Mouse (Mus musculus): ENCODE data around the gene Gclc. TPM values are rescaled to one million over a fixed set of nuclear protein-coding genes. Genes with fewer than 3 reads are reported as not detected.
A peak's percentile ranks its signal among the peaks of the same experiment; 100 is the strongest.

Gclc gene
- polyA plus RNA-seq (2015; fragmentation: Nextera tagmentation; extraction: Ambion mirVana) = 18.1 and 20.2 TPM in 2 replicates

DNA sequence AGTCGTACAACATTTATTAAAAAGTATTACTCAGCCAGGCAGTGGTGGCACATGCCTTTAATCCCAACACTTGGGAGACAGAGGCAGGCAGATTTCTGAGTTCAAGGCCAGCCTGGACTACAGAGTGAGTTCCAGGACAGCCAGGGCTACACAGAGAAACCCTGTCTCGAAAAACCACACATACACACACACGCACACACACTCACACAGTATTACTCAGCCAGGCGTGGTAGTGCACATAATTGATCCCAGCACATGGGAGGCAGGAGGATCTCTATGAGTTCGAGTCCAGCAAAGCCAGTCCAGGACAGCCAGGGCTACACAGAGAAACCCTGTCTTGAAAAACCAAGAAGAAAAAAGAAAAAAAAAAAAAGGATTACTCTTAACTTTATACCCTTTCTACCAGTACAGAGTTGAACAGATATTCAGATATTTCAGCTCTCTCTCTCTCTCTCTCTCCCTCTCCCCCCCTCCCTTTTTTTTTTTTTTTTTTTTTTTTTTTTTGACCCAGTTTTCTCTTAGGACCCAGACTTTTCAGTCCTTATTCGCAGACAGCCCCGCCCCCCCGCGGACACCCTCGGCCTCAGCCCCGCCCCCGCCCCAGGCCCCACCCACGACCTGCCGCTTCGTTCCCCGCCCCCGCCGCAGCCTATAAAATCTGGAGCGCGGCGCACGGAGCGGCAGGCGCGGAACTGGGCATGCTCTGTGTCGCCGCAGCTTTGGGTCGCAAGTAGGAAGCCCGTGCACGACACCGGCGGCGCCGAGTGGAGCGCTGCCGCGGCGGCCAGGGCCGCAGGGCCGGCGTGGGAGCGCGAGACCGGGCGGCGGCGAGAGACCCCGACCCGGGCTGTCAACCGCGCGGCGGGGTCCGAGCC is at the start of gene Gclc:
Gene Gclc, plus strand, starts transcription at position 683 of the 875 bp plus-strand sequence.
- no peaks in the 10 kb centered on the region for H3K36me3 ChIP-seq (ENCODE audit: control insufficient read depth, insufficient read depth, low read length)
- DNase-seq (ENCODE audit: low spot score) (peak; percentile 95), ATAC-seq (ENCODE audit: low FRiP score, low TSS enrichment) (peak; percentile 82)
- no peaks in the 10 kb centered on the region for H3K9me3 ChIP-seq (ENCODE audit: control insufficient read depth, low read length)
- no peak for TF ChIP-seq EP300 (optimal IDR thresholded peaks at IDR 0.05)
- TF ChIP-seq CTCF (IDR thresholded peaks at IDR 0.05; ENCODE audit: low read depth) = no peak
- H3K9ac ChIP-seq (ENCODE audit: low read length) = peak within 1 kb of the TSS; percentile 79
- H3K27me3 ChIP-seq (ENCODE audit: control insufficient read depth, insufficient read depth, low read length) = no peaks in the 10 kb centered on the region
- peak within 1 kb of the TSS; percentile 87 for H3K4me2 ChIP-seq (replicated peaks; ENCODE audit: low read depth)
- peak within 1 kb of the TSS; percentile 95 for H3K27ac ChIP-seq (replicated peaks)
- peak within 1 kb of the TSS; percentile 78 for H3K4me3 ChIP-seq (ENCODE audit: low read depth, low read length)
- WGBS = 8% methylated on average over 47 of the region's 54 CpGs
- H3K4me1 ChIP-seq (replicated peaks; ENCODE audit: control insufficient read depth, insufficient read depth) = peaks cover 2% of the 10 kb centered on the region; the same call in 1 of the 2 replicates

DNA sequence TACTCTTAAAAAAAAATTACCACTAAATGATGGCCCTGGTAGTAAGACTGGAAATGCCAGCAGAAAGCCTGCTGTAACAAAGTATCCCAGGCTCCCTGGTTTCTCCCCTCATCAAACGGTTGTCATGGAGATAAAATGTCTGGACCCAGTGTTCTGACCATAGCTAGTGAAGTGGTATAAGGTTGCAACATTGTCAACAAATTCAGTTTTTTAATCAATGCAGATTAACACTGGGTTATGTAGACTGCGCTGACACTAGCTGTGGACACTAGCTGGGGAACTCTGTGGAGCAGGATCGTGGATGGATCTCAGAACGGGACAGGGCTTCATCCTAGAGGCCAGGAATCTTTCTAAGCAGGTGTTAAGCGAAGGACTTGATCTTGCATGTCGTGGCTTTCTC is 47.8 kb upstream of the Gclc start:
- WGBS = 86% methylated on average over 6 of the region's 6 CpGs
- TF ChIP-seq EP300 (optimal IDR thresholded peaks at IDR 0.05) (no peak), CTCF (IDR thresholded peaks at IDR 0.05; ENCODE audit: low read depth) (no peak)
- Histone ChIP-seq H3K4me1 (replicated peaks; ENCODE audit: control insufficient read depth, insufficient read depth) (no peaks in the 10 kb centered on the region), H3K36me3 (ENCODE audit: control insufficient read depth, insufficient read depth, low read length) (no peaks in the 10 kb centered on the region), H3K4me3 (ENCODE audit: low read depth, low read length) (no peak overlapping the region), H3K27me3 (ENCODE audit: control insufficient read depth, insufficient read depth, low read length) (no peaks in the 10 kb centered on the region), H3K27ac (replicated peaks) (no peak overlapping the region), H3K4me2 (replicated peaks; ENCODE audit: low read depth) (no peak overlapping the region), H3K9ac (ENCODE audit: low read length) (no peak overlapping the region), H3K9me3 (ENCODE audit: control insufficient read depth, low read length) (no peaks in the 10 kb centered on the region)
- no peak for DNase-seq (ENCODE audit: low spot score)
- ATAC-seq (ENCODE audit: low FRiP score, low TSS enrichment) = no peak

DNA sequence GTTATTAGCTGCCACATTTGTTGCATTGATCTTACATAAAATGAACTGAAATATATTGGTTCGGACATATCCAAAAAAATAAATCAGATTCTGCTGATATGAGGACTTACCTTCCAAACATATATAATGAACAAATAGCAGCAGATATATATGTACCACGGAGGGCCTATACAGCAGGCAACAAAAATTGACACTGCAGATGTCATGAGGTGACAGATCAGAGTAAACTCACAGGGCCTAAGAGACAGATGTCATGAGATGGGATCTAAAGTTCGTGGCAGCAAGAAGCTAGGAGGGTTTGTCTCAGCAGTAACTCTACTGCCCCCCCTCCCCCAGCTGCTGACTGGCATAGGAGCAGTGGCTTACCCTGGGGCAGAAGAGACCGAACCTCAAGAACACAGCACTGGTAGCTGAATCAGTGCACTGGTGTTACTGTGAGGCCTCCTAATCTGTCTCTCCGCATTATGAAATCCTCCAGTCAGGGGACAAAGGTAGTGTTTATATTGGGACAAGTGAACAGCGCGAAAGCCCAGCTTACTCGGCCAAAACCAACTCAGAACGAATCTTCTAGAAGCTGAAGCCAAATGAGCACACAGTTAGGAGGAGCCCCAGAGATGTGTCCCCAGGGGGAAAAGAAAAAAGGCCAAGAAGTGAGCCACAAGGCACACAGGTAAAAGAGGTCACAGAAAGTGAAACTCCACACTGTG is 46.7 kb upstream of the Gclc start:
- no peak overlapping the region; the same call in 1 of the 2 replicates for H3K4me2 ChIP-seq (replicated peaks; ENCODE audit: low read depth)
- H3K27ac ChIP-seq (replicated peaks) = peak overlapping the region; percentile 14; the same call in 1 of the 2 replicates
- no peak overlapping the region for H3K9ac ChIP-seq (ENCODE audit: low read length)
- no peaks in the 10 kb centered on the region for H3K9me3 ChIP-seq (ENCODE audit: control insufficient read depth, low read length)
- DNase-seq (ENCODE audit: low spot score) (peak; percentile 57), ATAC-seq (ENCODE audit: low FRiP score, low TSS enrichment) (peak; percentile 80)
- no peaks in the 10 kb centered on the region for H3K4me1 ChIP-seq (replicated peaks; ENCODE audit: control insufficient read depth, insufficient read depth)
- H3K27me3 ChIP-seq (ENCODE audit: control insufficient read depth, insufficient read depth, low read length) = no peaks in the 10 kb centered on the region
- 50% methylated on average over 9 of the region's 9 CpGs for WGBS
- TF ChIP-seq CTCF (IDR thresholded peaks at IDR 0.05; ENCODE audit: low read depth) (no peak), EP300 (optimal IDR thresholded peaks at IDR 0.05) (no peak)
- H3K4me3 ChIP-seq (ENCODE audit: low read depth, low read length) = no peak overlapping the region
- H3K36me3 ChIP-seq (ENCODE audit: control insufficient read depth, insufficient read depth, low read length) = no peaks in the 10 kb centered on the region

DNA sequence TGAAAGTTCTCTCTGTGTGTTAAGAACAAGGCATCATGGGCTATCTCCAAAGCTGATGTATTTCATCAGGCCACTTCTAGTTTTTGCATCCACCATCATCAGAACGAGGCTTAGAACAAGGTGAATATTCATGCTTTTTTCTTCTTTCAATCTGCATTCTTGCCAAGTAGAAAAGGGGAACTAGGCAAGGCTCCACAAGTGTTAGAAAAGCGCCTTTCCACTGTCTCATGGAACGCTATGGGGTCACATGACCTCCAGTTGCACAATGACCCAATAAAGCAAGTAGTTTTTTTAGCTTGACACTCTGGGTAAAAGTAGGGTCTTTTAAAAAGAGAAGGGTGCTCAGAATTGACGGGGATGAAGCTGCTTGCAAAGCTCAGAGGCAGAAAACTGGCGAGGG is 45.4 kb upstream of the Gclc start:
- TF ChIP-seq CTCF (IDR thresholded peaks at IDR 0.05; ENCODE audit: low read depth) (no peak), EP300 (optimal IDR thresholded peaks at IDR 0.05) (no peak)
- Histone ChIP-seq H3K4me3 (ENCODE audit: low read depth, low read length) (no peak overlapping the region), H3K36me3 (ENCODE audit: control insufficient read depth, insufficient read depth, low read length) (no peaks in the 10 kb centered on the region), H3K9me3 (ENCODE audit: control insufficient read depth, low read length) (no peaks in the 10 kb centered on the region), H3K9ac (ENCODE audit: low read length) (no peak overlapping the region), H3K4me1 (replicated peaks; ENCODE audit: control insufficient read depth, insufficient read depth) (no peaks in the 10 kb centered on the region), H3K4me2 (replicated peaks; ENCODE audit: low read depth) (no peak overlapping the region), H3K27ac (replicated peaks) (no peak overlapping the region), H3K27me3 (ENCODE audit: control insufficient read depth, insufficient read depth, low read length) (no peaks in the 10 kb centered on the region)
- ATAC-seq (ENCODE audit: low FRiP score, low TSS enrichment) = no peak
- DNase-seq (ENCODE audit: low spot score) = no peak
- 74% methylated on average over 5 of the region's 5 CpGs for WGBS

DNA sequence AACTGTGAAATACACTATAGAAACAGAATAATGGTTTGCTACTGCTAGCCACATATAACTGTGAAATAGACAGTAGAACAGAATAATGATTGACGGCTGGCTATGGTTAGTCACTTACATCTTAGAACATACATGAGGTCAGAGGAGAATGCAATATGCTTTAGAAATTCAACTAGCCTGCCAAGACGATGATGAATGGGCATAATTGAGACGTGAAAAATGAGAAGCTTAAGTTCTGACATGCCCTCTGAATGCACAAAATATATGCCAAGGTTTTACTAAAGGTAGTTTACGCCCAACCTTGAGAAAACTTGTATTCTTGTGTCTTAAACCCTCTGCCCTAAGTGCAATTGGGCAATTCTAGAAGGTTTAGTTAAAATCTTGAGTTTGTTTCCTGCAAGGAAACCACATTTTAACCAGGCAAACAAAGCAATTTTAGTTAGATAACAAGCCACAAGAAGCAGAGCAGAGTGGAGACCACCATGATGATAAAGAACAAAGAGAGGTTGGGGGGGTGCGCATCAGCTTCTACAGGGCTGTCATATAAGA is 43.2 kb upstream of the Gclc start:
- Histone ChIP-seq H3K4me1 (replicated peaks; ENCODE audit: control insufficient read depth, insufficient read depth) (no peaks in the 10 kb centered on the region), H3K9ac (ENCODE audit: low read length) (no peak overlapping the region), H3K9me3 (ENCODE audit: control insufficient read depth, low read length) (no peaks in the 10 kb centered on the region), H3K27me3 (ENCODE audit: control insufficient read depth, insufficient read depth, low read length) (no peaks in the 10 kb centered on the region), H3K27ac (replicated peaks) (no peak overlapping the region), H3K36me3 (ENCODE audit: control insufficient read depth, insufficient read depth, low read length) (no peaks in the 10 kb centered on the region), H3K4me2 (replicated peaks; ENCODE audit: low read depth) (no peak overlapping the region), H3K4me3 (ENCODE audit: low read depth, low read length) (no peak overlapping the region)
- TF ChIP-seq CTCF (IDR thresholded peaks at IDR 0.05; ENCODE audit: low read depth) (no peak), EP300 (optimal IDR thresholded peaks at IDR 0.05) (no peak)
- 74% methylated on average over 5 of the region's 5 CpGs for WGBS
- ATAC-seq (ENCODE audit: low FRiP score, low TSS enrichment) (no peak), DNase-seq (ENCODE audit: low spot score) (no peak)

Data from stomach, postnatal 0 days (tissue).